Mouse (Mus musculus) hindbrain, embryonic 12.5 days (tissue): ENCODE results near the gene Zfp513. TPM values are rescaled to one million over a fixed set of nuclear protein-coding genes. Genes with fewer than 3 reads are reported as not detected.

Experiments used
- ATAC-seq: fragments of 200-750 bp; cut with Nextera tagmentation; 2 replicates; pipeline ENCODE4 v1.8.0; 2017; ENCODE audit warnings: moderate TSS enrichment; ENCODE audit not compliant: low FRiP score
- H3K27ac ChIP-seq: fragments of 300-500 bp; sonication (generic); 2 replicates; pipeline ENCODE4 v1.5.1; 2016; ENCODE audit warnings: mild to moderate bottlenecking
- H3K27me3 ChIP-seq: fragments of 300-500 bp; sonication (generic); 2 replicates; pipeline ENCODE4 v1.6.1; 2016; ENCODE audit warnings: mild to moderate bottlenecking
- H3K36me3 ChIP-seq: fragments of 300-500 bp; sonication (generic); 2 replicates; pipeline ENCODE4 v1.6.1; 2016; ENCODE audit warnings: mild to moderate bottlenecking
- H3K4me1 ChIP-seq: fragments of 300-500 bp; sonication (generic); 2 replicates; pipeline ENCODE4 v1.6.1; 2016
- H3K4me2 ChIP-seq: fragments of 300-500 bp; sonication (generic); replicated peaks from 2 replicates; pipeline ENCODE4 v1.6.1; 2016; ENCODE audit warnings: mild to moderate bottlenecking
- H3K4me3 ChIP-seq: fragments of 300-500 bp; sonication (generic); 2 replicates; pipeline ENCODE4 v1.5.1; 2016; ENCODE audit warnings: mild to moderate bottlenecking
- H3K9ac ChIP-seq: fragments of 300-500 bp; sonication (generic); 2 replicates; pipeline ENCODE4 v1.6.1; 2016; ENCODE audit warnings: mild to moderate bottlenecking, moderate library complexity
- H3K9me3 ChIP-seq: fragments of 300-500 bp; sonication (generic); replicated peaks from 2 replicates; pipeline ENCODE4 v1.6.1; 2016; ENCODE audit warnings: mild to moderate bottlenecking
- WGBS: fragments of 180-500 bp; shearing (Covaris S2); methylation state at CpG from one replicate; pipeline ENCODE4 v1.1.7; 2016; 5-methylcytosine and 5-hydroxymethylcytosine counted together
- polyA plus RNA-seq: library from polyadenylated mRNA; unstranded; fragments of >200 nt; fragmentation: Nextera tagmentation; extraction: Ambion mirVana; gene quantifications from 2 replicates; pipeline ENCODE4 v1.2.1, GENCODE M21; 2016

Zfp513 gene
- polyA plus RNA-seq, 1 experiment from 2014 or later: 22.9 TPM

DNA sequence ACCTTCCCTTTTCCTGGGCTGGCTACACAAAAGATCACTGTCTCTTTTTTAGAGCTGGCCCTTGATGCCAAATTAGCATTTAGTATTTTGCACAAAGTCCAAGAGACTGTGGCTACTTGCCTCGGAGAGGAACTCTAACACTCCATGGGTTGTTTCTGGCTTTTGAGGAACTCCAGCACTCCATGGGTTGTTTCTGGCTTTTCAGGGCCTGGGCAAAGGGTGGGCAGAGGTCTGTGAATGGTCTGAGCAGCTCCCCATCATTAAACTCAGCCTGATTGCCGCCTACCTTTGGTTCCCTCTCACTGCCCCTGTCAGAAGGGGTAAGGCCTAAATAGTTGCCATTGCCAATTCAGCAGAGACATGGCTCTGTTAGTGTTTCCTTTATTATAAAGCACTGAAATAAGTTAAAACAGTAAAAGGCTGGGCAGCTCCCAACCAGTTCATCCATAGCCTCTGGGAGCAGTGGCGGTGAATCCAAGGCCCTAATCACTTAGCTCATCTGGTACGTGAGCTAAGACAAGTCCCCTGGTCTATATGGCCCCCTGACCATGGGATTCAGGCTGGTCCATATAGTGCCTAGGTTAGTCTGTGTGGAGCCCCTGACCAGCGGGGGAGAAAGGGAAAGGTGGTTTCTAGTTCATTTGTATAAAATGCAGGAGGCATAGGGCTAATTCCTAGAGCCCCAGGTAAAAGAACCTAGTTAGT, 3.3 kb downstream of the Zfp513 start:
- Histone ChIP-seq H3K9ac (no peak overlapping the region), H3K27ac (no peak overlapping the region), H3K27me3 (no peaks in the 10 kb centered on the region), H3K4me2 (no peak overlapping the region), H3K9me3 (peaks cover 6% of the 10 kb centered on the region), H3K4me3 (no peak overlapping the region), H3K4me1 (peaks cover 32% of the 10 kb centered on the region), H3K36me3 (peaks cover 73% of the 10 kb centered on the region)
- 84% methylated on average over 5 of the region's 5 CpGs for WGBS
- no peak for ATAC-seq

DNA sequence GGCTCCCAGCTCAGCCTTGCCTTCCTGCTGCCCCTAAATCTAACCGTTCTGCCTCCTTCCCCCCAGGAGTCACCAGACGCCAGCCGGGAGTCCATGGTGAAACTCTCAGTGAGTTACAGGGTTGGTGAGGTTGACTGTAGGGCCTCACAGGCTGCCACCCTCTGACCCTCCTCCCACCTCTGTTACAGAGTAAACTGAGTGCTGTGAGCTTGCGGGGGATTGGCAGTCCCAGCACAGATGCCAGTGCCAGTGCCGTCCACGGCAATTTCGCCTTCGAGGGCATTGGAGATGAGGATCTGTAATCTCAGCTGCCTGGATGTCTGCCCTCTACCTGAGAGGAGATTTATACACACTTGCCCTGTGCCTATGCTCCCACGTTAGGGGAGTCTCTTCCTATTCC, 3.9 kb downstream of the Zfp513 start:
- no peak for ATAC-seq
- Histone ChIP-seq H3K36me3 (peaks cover 67% of the 10 kb centered on the region), H3K4me2 (no peak overlapping the region), H3K9ac (no peak overlapping the region), H3K9me3 (peaks cover 6% of the 10 kb centered on the region), H3K27me3 (no peaks in the 10 kb centered on the region), H3K27ac (no peak overlapping the region), H3K4me1 (peaks cover 31% of the 10 kb centered on the region), H3K4me3 (no peak overlapping the region)
- WGBS: 85% methylated on average over 9 of the region's 9 CpGs

GRCm38 (mm10) chr5:31197072-31197471, 5.0 kb downstream of the Zfp513 start:
- peaks cover 62% of the 10 kb centered on the region for H3K36me3 ChIP-seq
- H3K4me2 ChIP-seq: no peak overlapping the region
- no peak for ATAC-seq
- peaks cover 28% of the 10 kb centered on the region for H3K4me1 ChIP-seq
- no peak overlapping the region for H3K9ac ChIP-seq
- no peak overlapping the region for H3K27ac ChIP-seq
- peaks cover 6% of the 10 kb centered on the region for H3K9me3 ChIP-seq
- WGBS: 92% methylated on average over 12 of the region's 12 CpGs
- H3K27me3 ChIP-seq: no peaks in the 10 kb centered on the region
- H3K4me3 ChIP-seq: no peak overlapping the region

DNA sequence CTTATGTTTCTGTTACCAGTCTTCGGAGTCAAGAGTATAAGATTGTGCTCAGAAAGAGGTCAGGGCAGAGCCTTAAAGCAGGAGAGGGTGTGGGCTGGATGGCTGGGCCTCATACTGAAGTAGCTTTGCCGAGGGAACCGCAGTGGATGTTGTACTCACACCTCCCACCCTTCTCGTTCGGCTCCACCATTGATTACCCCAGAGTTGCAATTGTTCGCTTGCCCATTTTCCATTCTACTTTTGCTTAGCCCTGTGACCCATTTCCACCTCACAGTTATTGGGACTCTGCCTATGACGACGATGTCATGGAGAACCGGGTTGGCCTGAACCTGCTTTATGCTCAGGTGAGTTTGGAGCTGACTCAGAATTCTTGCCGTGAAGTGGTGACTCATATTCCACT, 5.9 kb downstream of the Zfp513 start:
- Histone ChIP-seq H3K27ac (no peak overlapping the region), H3K4me2 (no peak overlapping the region), H3K36me3 (peaks cover 62% of the 10 kb centered on the region), H3K9ac (no peak overlapping the region), H3K4me1 (peaks cover 33% of the 10 kb centered on the region), H3K27me3 (no peaks in the 10 kb centered on the region), H3K4me3 (no peak overlapping the region), H3K9me3 (peaks cover 6% of the 10 kb centered on the region)
- ATAC-seq: no peak
- 94% methylated on average over 10 of the region's 10 CpGs for WGBS

- 94% methylated on average over 4 of the region's 4 CpGs for WGBS
- ATAC-seq: no peak
- Histone ChIP-seq H3K27ac (no peak overlapping the region), H3K9me3 (peaks cover 6% of the 10 kb centered on the region), H3K4me3 (no peak overlapping the region), H3K36me3 (peaks cover 66% of the 10 kb centered on the region), H3K9ac (no peak overlapping the region), H3K4me2 (no peak overlapping the region), H3K27me3 (no peaks in the 10 kb centered on the region), H3K4me1 (peaks cover 27% of the 10 kb centered on the region)
Observed at GRCm38 (mm10) chr5:31195671-31196070, 6.4 kb downstream of the Zfp513 start.

GRCm38 (mm10) chr5:31194486-31195485, 7.3 kb downstream of the Zfp513 start:
- peaks cover 68% of the 10 kb centered on the region for H3K36me3 ChIP-seq
- H3K9ac ChIP-seq: no peak overlapping the region

DNA sequence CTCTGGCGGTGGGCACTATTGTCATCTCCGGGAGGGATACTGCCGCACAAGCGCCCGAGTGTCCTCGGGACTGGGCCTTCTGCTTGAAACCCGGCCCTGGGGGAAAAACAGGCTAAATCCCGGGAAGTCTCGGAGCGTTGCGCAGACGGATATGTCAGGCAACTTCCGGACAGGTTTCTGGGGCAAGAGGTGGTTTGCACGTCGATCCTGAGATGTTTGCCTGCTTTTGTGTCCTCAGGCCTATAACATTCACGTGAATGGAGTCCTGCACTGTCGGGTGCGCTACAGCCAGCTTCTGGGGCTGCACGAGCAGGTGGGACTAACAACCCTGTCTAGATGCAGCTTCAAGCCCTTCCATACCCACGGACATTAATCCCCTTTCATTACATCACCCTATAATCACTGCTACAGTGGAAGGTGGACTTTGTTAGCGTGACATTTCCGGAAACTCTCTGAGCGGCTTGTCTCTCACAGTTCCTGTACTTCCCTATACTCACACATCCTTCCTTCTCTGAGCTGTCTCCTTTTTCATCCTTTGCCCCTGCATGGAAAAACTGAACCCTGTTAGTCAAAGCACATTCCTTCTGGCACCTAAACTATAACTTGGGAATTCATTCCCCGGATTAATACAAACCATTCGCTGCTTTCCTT, 8.3 kb downstream of the Zfp513 start:
- 15% methylated on average over 25 of the region's 25 CpGs for WGBS
- Histone ChIP-seq H3K4me3 (peak overlapping the region; percentile 80), H3K9me3 (no peaks in the 10 kb centered on the region), H3K4me1 (peaks cover 22% of the 10 kb centered on the region), H3K9ac (peak overlapping the region; percentile 85), H3K27me3 (no peaks in the 10 kb centered on the region), H3K4me2 (peak overlapping the region; percentile 87), H3K36me3 (peaks cover 65% of the 10 kb centered on the region), H3K27ac (peak overlapping the region; percentile 83)
- peak; percentile 41 for ATAC-seq

More at GRCm38 (mm10) chr5:31194486-31195485, 7.3 kb downstream of the Zfp513 start:
- Histone ChIP-seq H3K27me3 (no peaks in the 10 kb centered on the region), H3K27ac (no peak overlapping the region), H3K4me3 (peak overlapping the region; percentile 80; the same call in 1 of the 2 replicates), H3K9me3 (no peaks in the 10 kb centered on the region), H3K4me1 (peaks cover 22% of the 10 kb centered on the region), H3K4me2 (peak overlapping the region; percentile 87; the same call in 1 of the 2 replicates)
- no peak for ATAC-seq
- WGBS: 94% methylated on average over 16 of the region's 16 CpGs

- Histone ChIP-seq H3K4me2 (peak within 1 kb of the TSS; percentile 87), H3K9me3 (no peaks in the 10 kb centered on the region), H3K27ac (peak within 1 kb of the TSS; percentile 83), H3K9ac (peak within 1 kb of the TSS; percentile 85), H3K36me3 (peaks cover 65% of the 10 kb centered on the region), H3K4me1 (peaks cover 22% of the 10 kb centered on the region), H3K27me3 (no peaks in the 10 kb centered on the region), H3K4me3 (peak within 1 kb of the TSS; percentile 80)
- peak; percentile 95 for ATAC-seq
- WGBS: under 1% methylated on average over 48 of the region's 48 CpGs
Observed at GRCm38 (mm10) chr5:31192939-31193630, 9.0 kb downstream of the Zfp513 start, which contains the start of the genes Snx17 and Eif2b4. Snx17 (plus strand) TSS chr5:31193227. Eif2b4 (minus strand) TSS chr5:31193430.

DNA sequence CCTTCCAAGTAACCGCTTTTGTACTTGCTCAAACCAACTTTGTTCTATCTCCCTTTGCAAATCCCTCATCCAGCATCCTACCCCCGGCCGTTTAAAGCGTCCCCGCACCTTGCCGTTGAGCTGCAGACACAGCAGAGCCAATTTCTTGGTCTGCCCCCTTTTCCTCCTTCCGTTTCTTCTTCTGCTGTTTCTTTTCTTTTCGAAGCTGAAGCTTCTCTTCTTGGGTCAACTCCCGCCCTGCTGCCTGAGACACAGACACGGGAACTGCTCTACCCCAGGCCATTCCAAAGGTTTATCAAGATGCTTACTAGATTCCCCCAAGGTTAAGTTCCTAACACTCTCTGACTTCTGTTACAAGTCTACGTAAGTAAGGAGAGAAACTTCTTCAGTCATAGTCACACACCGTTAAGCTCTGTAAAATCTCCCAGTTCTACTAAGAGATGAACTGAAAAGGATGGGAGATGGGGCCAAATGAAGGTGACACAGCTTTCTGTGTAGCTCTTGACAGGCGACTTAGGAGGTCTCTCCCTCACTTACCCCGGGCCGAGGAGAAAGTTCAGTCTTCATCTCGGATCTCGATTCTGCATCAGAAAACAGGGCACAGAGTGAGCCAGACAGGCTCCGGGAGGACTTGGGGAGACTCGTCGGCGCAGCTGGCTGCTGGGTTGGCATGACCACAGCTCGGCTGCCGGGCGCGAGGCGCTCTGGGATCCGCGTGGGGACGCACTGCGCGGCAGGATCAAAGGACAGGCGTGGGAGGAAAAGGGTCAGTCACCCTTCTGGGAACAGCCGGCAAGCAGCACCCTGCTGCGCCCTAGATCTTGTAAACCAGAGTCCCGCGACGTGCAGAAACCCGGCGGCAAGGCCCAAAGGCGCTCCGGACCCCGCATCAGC, 9.8 kb downstream of the Zfp513 start:
- Histone ChIP-seq H3K27me3 (no peaks in the 10 kb centered on the region), H3K9me3 (no peaks in the 10 kb centered on the region), H3K4me1 (peaks cover 22% of the 10 kb centered on the region), H3K4me3 (peak overlapping the region; percentile 80), H3K4me2 (peak overlapping the region; percentile 87), H3K9ac (peak overlapping the region; percentile 67), H3K27ac (peak overlapping the region; percentile 83), H3K36me3 (peaks cover 65% of the 10 kb centered on the region)
- peak; percentile 64 for ATAC-seq
- WGBS: 17% methylated on average over 42 of the region's 42 CpGs

- no peaks in the 10 kb centered on the region for H3K27me3 ChIP-seq
- no peak overlapping the region for H3K4me2 ChIP-seq
- no peak overlapping the region for H3K27ac ChIP-seq
- H3K9ac ChIP-seq: no peak overlapping the region
- WGBS: 91% methylated on average over 9 of the region's 9 CpGs
- H3K9me3 ChIP-seq: no peaks in the 10 kb centered on the region
- peaks cover 52% of the 10 kb centered on the region for H3K36me3 ChIP-seq
- no peak overlapping the region for H3K4me3 ChIP-seq
- peaks cover 22% of the 10 kb centered on the region for H3K4me1 ChIP-seq
- no peak for ATAC-seq
Observed at GRCm38 (mm10) chr5:31190201-31190600, 11.9 kb downstream of the Zfp513 start.
